Mouse (Mus musculus): ENCODE measurements at regions not wholly inside any gene's neighbourhood (a gene's known extent, or its start where the extent isn't known, plus 50 kb on each side); places are given as distances from the start of the nearest gene placed in this dataset.

DNA sequence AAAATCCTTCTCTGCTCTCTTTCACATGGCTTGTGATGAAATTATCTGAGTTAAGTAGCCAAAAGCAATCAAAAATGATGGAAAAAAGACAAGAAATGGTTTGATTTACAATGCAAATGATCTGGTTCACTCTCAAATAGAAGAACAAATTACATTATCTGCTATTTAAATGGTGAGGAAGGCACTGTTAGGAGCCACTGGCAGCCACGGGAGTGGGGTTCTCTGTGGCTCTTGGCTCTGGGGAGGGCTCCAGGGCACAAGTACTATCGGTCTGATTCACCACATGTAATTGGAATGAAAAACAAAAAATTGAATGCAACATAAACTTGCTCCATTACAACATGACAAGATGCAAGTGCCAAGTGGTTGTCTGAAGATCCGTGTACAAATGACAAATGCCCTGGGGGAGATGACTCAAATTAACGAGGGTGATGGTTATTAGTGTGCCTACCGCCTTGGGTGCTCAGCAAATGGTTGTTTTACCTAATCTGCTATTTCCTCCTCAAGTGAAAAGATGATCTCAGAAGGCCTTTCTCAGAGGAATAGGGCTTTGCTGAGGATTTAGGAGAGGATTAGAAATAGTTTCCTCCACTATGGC lies 268.2 kb downstream of the Hivep2 start:
- TF ChIP-seq CTCF (IDR thresholded peaks at IDR 0.05; ENCODE audit: low read depth, low read length) = no peak
- no peak for TF ChIP-seq GATA2 (IDR thresholded peaks at IDR 0.05; ENCODE audit: borderline replicate concordance, low read depth, low read length)
